13 mouse cellular contexts compared by ENCODE assay signal in the genomic region with DNA sequence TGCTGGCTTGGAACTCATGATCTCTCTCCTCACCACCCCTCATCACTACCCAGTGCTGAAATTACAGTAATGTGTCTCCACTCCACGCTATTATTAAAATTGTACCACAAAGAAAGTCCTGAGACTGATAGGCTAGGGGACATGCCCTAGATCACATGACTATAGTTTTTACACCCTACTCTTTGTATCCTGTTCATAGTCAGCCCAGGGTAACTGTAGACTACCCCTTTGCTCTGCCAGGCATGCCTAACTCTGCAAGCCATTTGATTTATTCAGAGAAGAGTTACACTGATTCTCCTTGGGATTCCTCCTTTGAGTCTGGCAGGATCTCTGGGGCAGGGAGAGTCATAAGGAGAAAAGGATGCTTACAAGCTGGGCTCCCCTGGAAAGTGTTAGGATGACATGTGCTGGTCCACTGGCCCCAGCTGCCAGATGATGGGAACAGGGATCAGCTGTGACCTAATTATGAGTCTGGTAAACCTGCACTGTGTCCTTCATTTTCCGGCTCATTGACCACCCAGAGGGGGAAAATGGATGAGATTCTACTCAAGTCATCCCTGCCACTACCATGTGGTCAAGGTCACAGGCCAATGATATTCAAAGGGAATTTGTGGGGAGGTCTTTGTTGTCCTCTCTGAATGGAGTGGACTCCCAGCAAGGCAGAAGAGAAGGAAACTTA.
A peak's percentile ranks its signal among the peaks of the same experiment; 100 is the strongest.
DNase-seq lines count a peak whose midpoint lies in the region; ATAC-seq and TF ChIP-seq lines count a peak whose summit lies in the region.
"Had no signal": no experiment of that assay in that cellular context is flagged by ENCODE, and none has a peak within 500 bp of the region (broad histone marks: within the 10 kb centered on the region; RNA-seq: fewer than 3 reads in every experiment).

No protein-coding gene starts in this region.

- ATAC-seq in forebrain, embryonic 11.5 days (replicated peaks; ENCODE audit: low FRiP score) = peak; percentile 82
- no peak for ATAC-seq in forebrain, embryonic 15.5 days (replicated peaks)
- ATAC-seq in hindbrain, postnatal 0 days = peak; percentile 96

- H3K9ac ChIP-seq in forebrain, embryonic 11.5 days (ENCODE audit: low read length) = no peak overlapping the region
- H3K9ac ChIP-seq in forebrain, embryonic 15.5 days (replicated peaks) = no peak overlapping the region
- H3K9ac ChIP-seq in hindbrain, postnatal 0 days (replicated peaks; ENCODE audit: low read length) = no peak overlapping the region
- H3K9ac ChIP-seq: embryonic facial prominence, embryonic 12.5 days; lung, embryonic 15.5 days had no signal

- DNase-seq in forebrain, embryonic 11.5 days (ENCODE audit: low spot score) = peak; percentile 48
- DNase-seq in Muller cell, postnatal 12 days (ENCODE audit: inconsistent ontology term) = peak; percentile 56
- DNase-seq in embryo, embryonic 10.5 days (ENCODE audit: low spot score) = peak; percentile 54
- peak; percentile 81 for DNase-seq in hindbrain, postnatal 0 days (ENCODE audit: low spot score)
- DNase-seq in adrenal gland, postnatal 10 days = no peak
- DNase-seq in gastrocnemius, adult 18-20 months (ENCODE audit: low spot score) = no peak
- DNase-seq in layer of hippocampus, postnatal 14 days (ENCODE audit: low spot score in 2 of 2) = no peak
- DNase-seq: adrenal gland, postnatal 36 days; gastrocnemius, adult 2 months; kidney, postnatal 10 days had no signal

- H3K4me2 ChIP-seq in forebrain, embryonic 11.5 days (ENCODE audit: low read depth, low read length, severe bottlenecking) = no peak overlapping the region
- no peak overlapping the region for H3K4me2 ChIP-seq in forebrain, embryonic 15.5 days (replicated peaks)
- no peak overlapping the region for H3K4me2 ChIP-seq in hindbrain, postnatal 0 days (ENCODE audit: low read depth, low read length)
- H3K4me2 ChIP-seq: embryonic facial prominence, embryonic 12.5 days; lung, embryonic 15.5 days had no signal

- no peaks in the 10 kb centered on the region for H3K36me3 ChIP-seq in forebrain, embryonic 11.5 days (ENCODE audit: control insufficient read depth, insufficient read depth, low read length)
- H3K36me3 ChIP-seq in forebrain, embryonic 15.5 days = no peaks in the 10 kb centered on the region
- H3K36me3 ChIP-seq in hindbrain, postnatal 0 days (ENCODE audit: insufficient read depth, low read length) = no peaks in the 10 kb centered on the region
- H3K36me3 ChIP-seq: embryonic facial prominence, embryonic 12.5 days; lung, embryonic 15.5 days had no signal

- no peak overlapping the region for H3K27ac ChIP-seq in forebrain, embryonic 11.5 days (ENCODE audit: low read depth, low read length)
- no peak overlapping the region for H3K27ac ChIP-seq in forebrain, embryonic 15.5 days (replicated peaks)
- H3K27ac ChIP-seq in hindbrain, postnatal 0 days = no peak overlapping the region
- H3K27ac ChIP-seq: embryonic facial prominence, embryonic 12.5 days; gastrocnemius, adult 2 months; lung, embryonic 15.5 days had no signal

- H3K27me3 ChIP-seq in forebrain, embryonic 11.5 days (ENCODE audit: control insufficient read depth, insufficient read depth, low read length) = no peaks in the 10 kb centered on the region
- H3K27me3 ChIP-seq in forebrain, embryonic 15.5 days = no peaks in the 10 kb centered on the region
- no peaks in the 10 kb centered on the region for H3K27me3 ChIP-seq in hindbrain, postnatal 0 days (ENCODE audit: insufficient read depth, low read length)
- H3K27me3 ChIP-seq: embryonic facial prominence, embryonic 12.5 days; lung, embryonic 15.5 days had no signal

- 64% methylated on average over 2 of the region's 2 CpGs for WGBS in forebrain, embryonic 11.5 days
- 72% methylated on average over 2 of the region's 2 CpGs for WGBS in forebrain, embryonic 15.5 days
- WGBS in hindbrain, postnatal 0 days = 49% methylated on average over 2 of the region's 2 CpGs

- H3K4me3 ChIP-seq in forebrain, embryonic 11.5 days (ENCODE audit: low read depth, low read length) = no peak overlapping the region
- no peak overlapping the region for H3K4me3 ChIP-seq in forebrain, embryonic 15.5 days
- H3K4me3 ChIP-seq in hindbrain, postnatal 0 days (ENCODE audit: low read length) = no peak overlapping the region
- H3K4me3 ChIP-seq: embryonic facial prominence, embryonic 12.5 days; gastrocnemius, adult 2 months; lung, embryonic 15.5 days had no signal

- TF ChIP-seq CTCF in hindbrain, postnatal 0 days (IDR thresholded peaks at IDR 0.05; ENCODE audit: low read depth) = no peak

- no peaks in the 10 kb centered on the region for H3K4me1 ChIP-seq in forebrain, embryonic 11.5 days (replicated peaks; ENCODE audit: control insufficient read depth, insufficient read depth, low read length)
- H3K4me1 ChIP-seq in forebrain, embryonic 15.5 days = no peaks in the 10 kb centered on the region
- H3K4me1 ChIP-seq in hindbrain, postnatal 0 days (ENCODE audit: insufficient read depth, low read length) = no peaks in the 10 kb centered on the region
- H3K4me1 ChIP-seq: embryonic facial prominence, embryonic 12.5 days; lung, embryonic 15.5 days had no signal

- H3K9me3 ChIP-seq in forebrain, embryonic 11.5 days (ENCODE audit: control insufficient read depth, low read length) = no peaks in the 10 kb centered on the region
- no peaks in the 10 kb centered on the region for H3K9me3 ChIP-seq in forebrain, embryonic 15.5 days
- H3K9me3 ChIP-seq in hindbrain, postnatal 0 days (ENCODE audit: low read length) = no peaks in the 10 kb centered on the region
- H3K9me3 ChIP-seq: embryonic facial prominence, embryonic 12.5 days; lung, embryonic 15.5 days had no signal

Comparison
In these comparisons a context has a peak if more than half of its experiments do, and no peak if none do; other contexts are left out.
1. DNase-seq: peak in forebrain, embryonic 11.5 days (single experiment), Muller cell, postnatal 12 days (single experiment), embryo, embryonic 10.5 days (single experiment) and hindbrain, postnatal 0 days (single experiment); none in adrenal gland, postnatal 10 days (single experiment), gastrocnemius, adult 18-20 months (single experiment) and layer of hippocampus, postnatal 14 days (0 of 2).